Mouse (Mus musculus): Measurements from ENCODE around the gene Cavin4. TPM values are rescaled to one million over a fixed set of nuclear protein-coding genes. Genes with fewer than 3 reads are reported as not detected.

Gene Cavin4
- polyA plus RNA-seq, 1 experiment = 0.38 TPM

GRCm38 (mm10) chr4:48643801-48644200, 19.5 kb upstream of the Cavin4 start:
- TF ChIP-seq POLR2A (IDR thresholded peaks at IDR 0.05; ENCODE audit: low read depth, low read length) (no peak), CTCF (conservative IDR thresholded peaks at IDR 0.05; ENCODE audit: insufficient read depth, insufficient read length, low read depth, low read length) (no peak)
- no peaks in the 10 kb centered on the region for H3K27me3 ChIP-seq (replicated peaks; ENCODE audit: control insufficient read depth, insufficient read depth, low read length)
- 94% methylated on average over 6 of the region's 6 CpGs for WGBS
- H3K4me1 ChIP-seq (ENCODE audit: control insufficient read depth, insufficient read depth, low read length) = no peaks in the 10 kb centered on the region
- no peak for DNase-seq
- H3K4me3 ChIP-seq (ENCODE audit: insufficient read depth, low read depth, low read length) = no peak overlapping the region
- H3K36me3 ChIP-seq (ENCODE audit: control insufficient read depth, insufficient read depth, low read length) = no peaks in the 10 kb centered on the region
- H3K27ac ChIP-seq (ENCODE audit: insufficient read depth, low read depth, low read length) = no peak overlapping the region

DNA sequence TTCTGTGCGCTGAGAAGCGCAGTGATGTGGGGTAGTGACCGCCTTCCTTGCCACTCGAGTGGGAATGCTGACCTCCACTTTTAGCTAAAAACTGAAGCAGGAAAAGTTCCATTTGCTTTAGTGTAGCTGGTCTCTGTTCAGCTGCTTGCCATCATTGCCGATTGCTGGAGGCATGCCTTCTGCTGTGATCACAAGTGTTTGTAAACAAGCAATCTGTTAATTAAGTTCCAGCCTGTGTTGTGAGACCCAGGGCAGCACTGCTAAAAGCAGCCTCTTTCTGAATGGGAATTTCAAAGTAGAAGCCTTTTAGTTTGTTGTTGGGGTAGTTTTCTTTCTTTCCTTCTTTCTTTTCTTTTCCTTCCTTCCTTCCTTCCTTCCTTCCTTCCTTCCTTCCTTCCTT, 17.2 kb upstream of the Cavin4 start:
- H3K27ac ChIP-seq (ENCODE audit: insufficient read depth, low read depth, low read length) = no peak overlapping the region
- no peaks in the 10 kb centered on the region for H3K27me3 ChIP-seq (replicated peaks; ENCODE audit: control insufficient read depth, insufficient read depth, low read length)
- TF ChIP-seq POLR2A (IDR thresholded peaks at IDR 0.05; ENCODE audit: low read depth, low read length) (no peak), CTCF (conservative IDR thresholded peaks at IDR 0.05; ENCODE audit: insufficient read depth, insufficient read length, low read depth, low read length) (no peak)
- no peaks in the 10 kb centered on the region for H3K4me1 ChIP-seq (ENCODE audit: control insufficient read depth, insufficient read depth, low read length)
- H3K36me3 ChIP-seq (ENCODE audit: control insufficient read depth, insufficient read depth, low read length) = no peaks in the 10 kb centered on the region
- H3K4me3 ChIP-seq (ENCODE audit: insufficient read depth, low read depth, low read length) = no peak overlapping the region
- no peak for DNase-seq
- WGBS = 91% methylated on average over 5 of the region's 5 CpGs

DNA sequence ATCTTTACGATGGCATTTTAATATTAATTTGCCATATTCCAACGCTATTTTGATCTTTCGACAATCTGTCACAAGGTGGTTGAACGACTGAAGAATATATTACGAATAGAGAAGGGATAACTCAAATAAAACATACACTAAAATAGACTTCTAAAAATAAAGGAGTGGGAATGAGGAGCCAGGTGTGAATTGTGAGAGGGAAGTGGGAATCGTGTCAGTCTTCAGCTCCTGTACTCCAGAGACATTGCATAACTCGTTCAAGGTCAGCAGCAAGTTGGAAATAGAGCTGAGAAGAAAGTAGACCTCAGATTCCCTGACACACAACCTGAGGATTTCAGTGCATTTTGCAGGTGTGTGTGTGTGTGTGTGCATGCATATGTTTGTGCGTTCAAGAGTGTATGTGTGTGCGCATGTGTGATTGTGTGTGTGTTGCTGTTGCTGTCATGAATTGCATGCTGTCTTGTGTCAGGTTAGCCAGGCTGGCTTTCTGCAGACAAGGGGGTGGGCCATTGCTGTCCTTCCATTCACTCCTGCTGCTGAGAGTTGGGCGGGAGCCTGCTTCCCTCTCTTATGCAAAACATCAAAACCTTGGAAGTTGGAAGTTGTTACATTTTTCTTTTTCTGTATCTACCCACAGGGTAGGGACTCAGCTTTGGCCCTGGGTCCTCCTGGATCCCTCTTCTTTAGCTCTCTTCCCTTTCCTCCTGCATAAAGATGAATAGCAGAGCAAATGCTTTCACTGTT, 12.5 kb upstream of the Cavin4 start:
- DNase-seq = no peak
- Histone ChIP-seq H3K27me3 (replicated peaks; ENCODE audit: control insufficient read depth, insufficient read depth, low read length) (no peaks in the 10 kb centered on the region), H3K27ac (ENCODE audit: insufficient read depth, low read depth, low read length) (no peak overlapping the region), H3K4me3 (ENCODE audit: insufficient read depth, low read depth, low read length) (no peak overlapping the region), H3K4me1 (ENCODE audit: control insufficient read depth, insufficient read depth, low read length) (no peaks in the 10 kb centered on the region), H3K36me3 (ENCODE audit: control insufficient read depth, insufficient read depth, low read length) (no peaks in the 10 kb centered on the region)
- 91% methylated on average over 10 of the region's 10 CpGs for WGBS
- TF ChIP-seq POLR2A (IDR thresholded peaks at IDR 0.05; ENCODE audit: low read depth, low read length) (no peak), CTCF (conservative IDR thresholded peaks at IDR 0.05; ENCODE audit: insufficient read depth, insufficient read length, low read depth, low read length) (no peak)

GRCm38 (mm10) chr4:48654118-48654517, 9.2 kb upstream of the Cavin4 start:
- Histone ChIP-seq H3K4me1 (ENCODE audit: control insufficient read depth, insufficient read depth, low read length) (no peaks in the 10 kb centered on the region), H3K27me3 (replicated peaks; ENCODE audit: control insufficient read depth, insufficient read depth, low read length) (no peaks in the 10 kb centered on the region), H3K4me3 (ENCODE audit: insufficient read depth, low read depth, low read length) (no peak overlapping the region), H3K27ac (ENCODE audit: insufficient read depth, low read depth, low read length) (no peak overlapping the region), H3K36me3 (ENCODE audit: control insufficient read depth, insufficient read depth, low read length) (no peaks in the 10 kb centered on the region)
- DNase-seq = no peak
- 77% methylated on average over 4 of the region's 4 CpGs for WGBS
- TF ChIP-seq POLR2A (IDR thresholded peaks at IDR 0.05; ENCODE audit: low read depth, low read length) = no peak
- no peak for TF ChIP-seq CTCF (conservative IDR thresholded peaks at IDR 0.05; ENCODE audit: insufficient read depth, insufficient read length, low read depth, low read length)

GRCm38 (mm10) chr4:48656530-48656929, 6.8 kb upstream of the Cavin4 start:
- WGBS = 93% methylated on average over 8 of the region's 8 CpGs
- Histone ChIP-seq H3K4me3 (ENCODE audit: insufficient read depth, low read depth, low read length) (no peak overlapping the region), H3K4me1 (ENCODE audit: control insufficient read depth, insufficient read depth, low read length) (no peaks in the 10 kb centered on the region), H3K36me3 (ENCODE audit: control insufficient read depth, insufficient read depth, low read length) (no peaks in the 10 kb centered on the region), H3K27ac (ENCODE audit: insufficient read depth, low read depth, low read length) (no peak overlapping the region), H3K27me3 (replicated peaks; ENCODE audit: control insufficient read depth, insufficient read depth, low read length) (no peaks in the 10 kb centered on the region)
- no peak for TF ChIP-seq POLR2A (IDR thresholded peaks at IDR 0.05; ENCODE audit: low read depth, low read length)
- no peak for TF ChIP-seq CTCF (conservative IDR thresholded peaks at IDR 0.05; ENCODE audit: insufficient read depth, insufficient read length, low read depth, low read length)
- no peak for DNase-seq

- H3K36me3 ChIP-seq (ENCODE audit: control insufficient read depth, insufficient read depth, low read length) = no peaks in the 10 kb centered on the region
- H3K4me1 ChIP-seq (ENCODE audit: control insufficient read depth, insufficient read depth, low read length) = no peaks in the 10 kb centered on the region
- WGBS = 81% methylated on average over 4 of the region's 4 CpGs
- H3K4me3 ChIP-seq (ENCODE audit: insufficient read depth, low read depth, low read length) = no peak overlapping the region
- no peak for TF ChIP-seq POLR2A (IDR thresholded peaks at IDR 0.05; ENCODE audit: low read depth, low read length)
- TF ChIP-seq CTCF (conservative IDR thresholded peaks at IDR 0.05; ENCODE audit: insufficient read depth, insufficient read length, low read depth, low read length) = no peak
- DNase-seq = no peak
- no peak overlapping the region for H3K27ac ChIP-seq (ENCODE audit: insufficient read depth, low read depth, low read length)
- H3K27me3 ChIP-seq (replicated peaks; ENCODE audit: control insufficient read depth, insufficient read depth, low read length) = no peaks in the 10 kb centered on the region
These were observed 3.2 kb upstream of the Cavin4 start for GRCm38 (mm10) chr4:48660144-48660543.

- no peak overlapping the region for H3K4me3 ChIP-seq (ENCODE audit: insufficient read depth, low read depth, low read length)
- no peak overlapping the region for H3K27ac ChIP-seq (ENCODE audit: insufficient read depth, low read depth, low read length)
- 84% methylated on average over 7 of the region's 7 CpGs for WGBS
- no peak for DNase-seq
- H3K4me1 ChIP-seq (ENCODE audit: control insufficient read depth, insufficient read depth, low read length) = no peaks in the 10 kb centered on the region
- TF ChIP-seq CTCF (conservative IDR thresholded peaks at IDR 0.05; ENCODE audit: insufficient read depth, insufficient read length, low read depth, low read length) = no peak
- no peak for TF ChIP-seq POLR2A (IDR thresholded peaks at IDR 0.05; ENCODE audit: low read depth, low read length)
- no peaks in the 10 kb centered on the region for H3K36me3 ChIP-seq (ENCODE audit: control insufficient read depth, insufficient read depth, low read length)
- no peaks in the 10 kb centered on the region for H3K27me3 ChIP-seq (replicated peaks; ENCODE audit: control insufficient read depth, insufficient read depth, low read length)
These were observed 2.4 kb upstream of the Cavin4 start for GRCm38 (mm10) chr4:48660619-48661575.

Measured in kidney, adult 2 months (tissue).